Mouse (Mus musculus): ENCODE results near the gene Atf4. TPM values are rescaled to one million over a fixed set of nuclear protein-coding genes. Genes with fewer than 3 reads are reported as not detected.

Atf4 gene
- polyA plus RNA-seq, 1 experiment from 2014 or later: 140 TPM

- no peaks in the 10 kb centered on the region for H3K9me3 ChIP-seq (ENCODE audit: control insufficient read depth, low read length)
- ATAC-seq (ENCODE audit: low read depth) (no peak), DNase-seq (ENCODE audit: low spot score) (no peak)
- no peaks in the 10 kb centered on the region for H3K4me1 ChIP-seq (ENCODE audit: control insufficient read depth, insufficient read depth, low read length)
- 20% methylated on average over 6 of the region's 6 CpGs for WGBS
- peaks cover 26% of the 10 kb centered on the region for H3K27me3 ChIP-seq (replicated peaks; ENCODE audit: control insufficient read depth, insufficient read depth, low read length)
- H3K36me3 ChIP-seq (ENCODE audit: control insufficient read depth, insufficient read depth, low read length): no peaks in the 10 kb centered on the region
- no peak overlapping the region for H3K9ac ChIP-seq (ENCODE audit: low read depth, low read length)
- H3K27ac ChIP-seq (replicated peaks; ENCODE audit: low read depth, low read length): no peak overlapping the region
- H3K4me2 ChIP-seq (ENCODE audit: low read depth, low read length): no peak overlapping the region
- H3K4me3 ChIP-seq (ENCODE audit: low read depth, low read length): no peak overlapping the region
These were observed 25.7 kb downstream of the Atf4 start for GRCm38 (mm10) chr15:80280646-80281045.

GRCm38 (mm10) chr15:80286851-80287415, 31.9 kb downstream of the Atf4 start, which contains the start of gene Cacna1i:
Gene Cacna1i, plus strand, starts transcription at chr15:80287238.
- H3K27ac ChIP-seq (replicated peaks; ENCODE audit: low read depth, low read length): no peak within 1 kb of the TSS
- H3K36me3 ChIP-seq (ENCODE audit: control insufficient read depth, insufficient read depth, low read length): no peaks in the 10 kb centered on the region
- H3K9ac ChIP-seq (ENCODE audit: low read depth, low read length): no peak within 1 kb of the TSS
- DNase-seq (ENCODE audit: low spot score) (peak; percentile 19), ATAC-seq (ENCODE audit: low read depth) (peak; percentile 37; the same call in 1 of the 2 replicates)
- no peaks in the 10 kb centered on the region for H3K9me3 ChIP-seq (ENCODE audit: control insufficient read depth, low read length)
- H3K27me3 ChIP-seq (replicated peaks; ENCODE audit: control insufficient read depth, insufficient read depth, low read length): peaks cover 73% of the 10 kb centered on the region
- no peaks in the 10 kb centered on the region for H3K4me1 ChIP-seq (ENCODE audit: control insufficient read depth, insufficient read depth, low read length)
- under 1% methylated on average over 33 of the region's 50 CpGs for WGBS
- peak within 1 kb of the TSS; percentile 92 for H3K4me2 ChIP-seq (ENCODE audit: low read depth, low read length)
- H3K4me3 ChIP-seq (ENCODE audit: low read depth, low read length): peak within 1 kb of the TSS; percentile 51

GRCm38 (mm10) chr15:80288036-80288435, 33.1 kb downstream of the Atf4 start:
- no peak for ATAC-seq (ENCODE audit: low read depth)
- H3K36me3 ChIP-seq (ENCODE audit: control insufficient read depth, insufficient read depth, low read length): no peaks in the 10 kb centered on the region
- H3K9ac ChIP-seq (ENCODE audit: low read depth, low read length): no peak overlapping the region
- 1% methylated on average over 19 of the region's 23 CpGs for WGBS
- H3K4me2 ChIP-seq (ENCODE audit: low read depth, low read length): peak overlapping the region; percentile 92
- DNase-seq (ENCODE audit: low spot score): no peak
- H3K4me1 ChIP-seq (ENCODE audit: control insufficient read depth, insufficient read depth, low read length): no peaks in the 10 kb centered on the region
- H3K9me3 ChIP-seq (ENCODE audit: control insufficient read depth, low read length): no peaks in the 10 kb centered on the region
- no peak overlapping the region for H3K27ac ChIP-seq (replicated peaks; ENCODE audit: low read depth, low read length)
- H3K4me3 ChIP-seq (ENCODE audit: low read depth, low read length): peak overlapping the region; percentile 51
- H3K27me3 ChIP-seq (replicated peaks; ENCODE audit: control insufficient read depth, insufficient read depth, low read length): peaks cover 70% of the 10 kb centered on the region

- ATAC-seq (ENCODE audit: low read depth) (no peak), DNase-seq (ENCODE audit: low spot score) (peak; percentile 65)
- no peaks in the 10 kb centered on the region for H3K4me1 ChIP-seq (ENCODE audit: control insufficient read depth, insufficient read depth, low read length)
- WGBS: 6% methylated on average over 10 of the region's 10 CpGs
- no peaks in the 10 kb centered on the region for H3K9me3 ChIP-seq (ENCODE audit: control insufficient read depth, low read length)
- no peak overlapping the region for H3K4me3 ChIP-seq (ENCODE audit: low read depth, low read length)
- no peaks in the 10 kb centered on the region for H3K36me3 ChIP-seq (ENCODE audit: control insufficient read depth, insufficient read depth, low read length)
- H3K27ac ChIP-seq (replicated peaks; ENCODE audit: low read depth, low read length): no peak overlapping the region
- H3K4me2 ChIP-seq (ENCODE audit: low read depth, low read length): no peak overlapping the region
- H3K27me3 ChIP-seq (replicated peaks; ENCODE audit: control insufficient read depth, insufficient read depth, low read length): peaks cover 58% of the 10 kb centered on the region
- no peak overlapping the region for H3K9ac ChIP-seq (ENCODE audit: low read depth, low read length)
These were observed 34.5 kb downstream of the Atf4 start for GRCm38 (mm10) chr15:80289436-80289835.

GRCm38 (mm10) chr15:80297146-80297545, 42.2 kb downstream of the Atf4 start:
- ATAC-seq (ENCODE audit: low read depth) (no peak), DNase-seq (ENCODE audit: low spot score) (no peak)
- no peaks in the 10 kb centered on the region for H3K9me3 ChIP-seq (ENCODE audit: control insufficient read depth, low read length)
- no peak overlapping the region for H3K9ac ChIP-seq (ENCODE audit: low read depth, low read length)
- no peak overlapping the region for H3K27ac ChIP-seq (replicated peaks; ENCODE audit: low read depth, low read length)
- H3K36me3 ChIP-seq (ENCODE audit: control insufficient read depth, insufficient read depth, low read length): no peaks in the 10 kb centered on the region
- no peaks in the 10 kb centered on the region for H3K4me1 ChIP-seq (ENCODE audit: control insufficient read depth, insufficient read depth, low read length)
- no peak overlapping the region for H3K4me2 ChIP-seq (ENCODE audit: low read depth, low read length)
- H3K4me3 ChIP-seq (ENCODE audit: low read depth, low read length): no peak overlapping the region
- H3K27me3 ChIP-seq (replicated peaks; ENCODE audit: control insufficient read depth, insufficient read depth, low read length): no peaks in the 10 kb centered on the region
- 97% methylated on average over 1 of the region's 1 CpGs for WGBS

- 74% methylated on average over 14 of the region's 14 CpGs for WGBS
- Histone ChIP-seq H3K36me3 (ENCODE audit: control insufficient read depth, insufficient read depth, low read length) (no peaks in the 10 kb centered on the region), H3K27me3 (replicated peaks; ENCODE audit: control insufficient read depth, insufficient read depth, low read length) (no peaks in the 10 kb centered on the region), H3K4me1 (ENCODE audit: control insufficient read depth, insufficient read depth, low read length) (no peaks in the 10 kb centered on the region), H3K9ac (ENCODE audit: low read depth, low read length) (no peak overlapping the region), H3K9me3 (ENCODE audit: control insufficient read depth, low read length) (no peaks in the 10 kb centered on the region), H3K4me2 (ENCODE audit: low read depth, low read length) (no peak overlapping the region), H3K27ac (replicated peaks; ENCODE audit: low read depth, low read length) (no peak overlapping the region), H3K4me3 (ENCODE audit: low read depth, low read length) (no peak overlapping the region)
- ATAC-seq (ENCODE audit: low read depth): no peak
- no peak for DNase-seq (ENCODE audit: low spot score)
These were observed 48.8 kb downstream of the Atf4 start for GRCm38 (mm10) chr15:80303779-80304178.

- no peaks in the 10 kb centered on the region for H3K9me3 ChIP-seq (ENCODE audit: control insufficient read depth, low read length)
- no peak overlapping the region for H3K9ac ChIP-seq (ENCODE audit: low read depth, low read length)
- no peaks in the 10 kb centered on the region for H3K27me3 ChIP-seq (replicated peaks; ENCODE audit: control insufficient read depth, insufficient read depth, low read length)
- 79% methylated on average over 12 of the region's 12 CpGs for WGBS
- no peak overlapping the region for H3K4me2 ChIP-seq (ENCODE audit: low read depth, low read length)
- no peaks in the 10 kb centered on the region for H3K4me1 ChIP-seq (ENCODE audit: control insufficient read depth, insufficient read depth, low read length)
- H3K27ac ChIP-seq (replicated peaks; ENCODE audit: low read depth, low read length): no peak overlapping the region
- no peaks in the 10 kb centered on the region for H3K36me3 ChIP-seq (ENCODE audit: control insufficient read depth, insufficient read depth, low read length)
- ATAC-seq (ENCODE audit: low read depth): no peak
- no peak for DNase-seq (ENCODE audit: low spot score)
- H3K4me3 ChIP-seq (ENCODE audit: low read depth, low read length): no peak overlapping the region
These were observed 49.2 kb downstream of the Atf4 start for GRCm38 (mm10) chr15:80304188-80304587.

GRCm38 (mm10) chr15:80306146-80306545, 51.2 kb downstream of the Atf4 start:
- ATAC-seq (ENCODE audit: low read depth): no peak
- Histone ChIP-seq H3K36me3 (ENCODE audit: control insufficient read depth, insufficient read depth, low read length) (no peaks in the 10 kb centered on the region), H3K27ac (replicated peaks; ENCODE audit: low read depth, low read length) (no peak overlapping the region), H3K9ac (ENCODE audit: low read depth, low read length) (no peak overlapping the region), H3K27me3 (replicated peaks; ENCODE audit: control insufficient read depth, insufficient read depth, low read length) (no peaks in the 10 kb centered on the region), H3K9me3 (ENCODE audit: control insufficient read depth, low read length) (no peaks in the 10 kb centered on the region), H3K4me1 (ENCODE audit: control insufficient read depth, insufficient read depth, low read length) (no peaks in the 10 kb centered on the region), H3K4me2 (ENCODE audit: low read depth, low read length) (no peak overlapping the region), H3K4me3 (ENCODE audit: low read depth, low read length) (no peak overlapping the region)
- no peak for DNase-seq (ENCODE audit: low spot score)
- 40% methylated on average over 8 of the region's 8 CpGs for WGBS

Measured in embryonic facial prominence, embryonic 14.5 days (tissue).